Mouse (Mus musculus) midbrain, embryonic 12.5 days (tissue): ENCODE results near the gene Hyal2. TPM values are rescaled to one million over a fixed set of nuclear protein-coding genes. Genes with fewer than 3 reads are reported as not detected.
A peak's percentile ranks its signal among the peaks of the same experiment; 100 is the strongest.

Experiments
- ATAC-seq: fragments of 200-750 bp; cut with Nextera tagmentation; 2 replicates; pipeline ENCODE4 v1.8.0; 2017; ENCODE audit warnings: low read depth, moderate TSS enrichment, moderate library complexity; ENCODE audit not compliant: low FRiP score
- H3K27ac ChIP-seq: fragments of 300-500 bp; sonication (generic); replicated peaks from 2 replicates; pipeline ENCODE4 v1.5.1; 2016; ENCODE audit warnings: mild to moderate bottlenecking
- H3K27me3 ChIP-seq: fragments of 300-500 bp; sonication (generic); 2 replicates; pipeline ENCODE4 v1.6.1; 2016; ENCODE audit warnings: mild to moderate bottlenecking
- H3K36me3 ChIP-seq: fragments of 300-500 bp; sonication (generic); 2 replicates; pipeline ENCODE4 v1.6.1; 2016
- H3K4me1 ChIP-seq: fragments of 300-500 bp; sonication (generic); 2 replicates; pipeline ENCODE4 v1.6.1; 2016
- H3K4me2 ChIP-seq: fragments of 300-500 bp; sonication (generic); replicated peaks from 2 replicates; pipeline ENCODE4 v1.6.1; 2016; ENCODE audit warnings: mild to moderate bottlenecking, moderate library complexity
- H3K4me3 ChIP-seq: fragments of 300-500 bp; sonication (generic); 2 replicates; pipeline ENCODE4 v1.5.1; 2016; ENCODE audit warnings: mild to moderate bottlenecking
- H3K9ac ChIP-seq: fragments of 300-500 bp; sonication (generic); replicated peaks from 2 replicates; pipeline ENCODE4 v1.6.1; 2016; ENCODE audit warnings: mild to moderate bottlenecking, moderate library complexity
- H3K9me3 ChIP-seq: fragments of 300-500 bp; sonication (generic); 2 replicates; pipeline ENCODE4 v1.6.1; 2016; ENCODE audit warnings: mild to moderate bottlenecking
- WGBS: fragments of 180-500 bp; shearing (Covaris S2); methylation state at CpG from one replicate; pipeline ENCODE4 v1.1.7; 2016; 5-methylcytosine and 5-hydroxymethylcytosine counted together
- polyA plus RNA-seq: library from polyadenylated mRNA; unstranded; fragments of >200 nt; fragmentation: Nextera tagmentation; extraction: Ambion mirVana; gene quantifications from 2 replicates; pipeline ENCODE4 v1.2.1, GENCODE M21; 2016

The Hyal2 gene
- 112 and 116 TPM in 2 replicates for polyA plus RNA-seq

- Histone ChIP-seq H3K36me3 (peaks cover 40% of the 10 kb centered on the region), H3K27me3 (no peaks in the 10 kb centered on the region), H3K27ac (peak within 1 kb of the TSS; percentile 87), H3K4me1 (peaks cover 53% of the 10 kb centered on the region), H3K9ac (peak within 1 kb of the TSS; percentile 91), H3K4me2 (peak within 1 kb of the TSS; percentile 95), H3K9me3 (no peaks in the 10 kb centered on the region), H3K4me3 (peak within 1 kb of the TSS; percentile 92)
- no peak for ATAC-seq
- 5% methylated on average over 18 of the region's 18 CpGs for whole genome bisulfite sequencing
Measured at GRCm38 (mm10) chr9:107567702-107568319, at the start of gene Hyal2. Hyal2 (plus strand) TSS chr9:107567945.

- Histone ChIP-seq H3K9me3 (no peaks in the 10 kb centered on the region), H3K9ac (no peak overlapping the region), H3K27me3 (peaks cover 36% of the 10 kb centered on the region), H3K4me3 (no peak overlapping the region), H3K27ac (0 out of 2 replicates have a peak overlapping the region, but pooled peaks have one; percentile 49), H3K4me2 (no peak overlapping the region), H3K4me1 (peaks cover 24% of the 10 kb centered on the region), H3K36me3 (no peaks in the 10 kb centered on the region)
- WGBS: 39% methylated on average over 6 of the region's 6 CpGs
- ATAC-seq: no peak; the same call in 1 of the 2 replicates
Measured at GRCm38 (mm10) chr9:107520331-107520730, 47.4 kb upstream of the Hyal2 start.

- Histone ChIP-seq H3K9ac (0 out of 2 replicates have a peak overlapping the region, but pooled peaks have one; percentile 3), H3K27ac (peak overlapping the region; percentile 49; the same call in 1 of the 2 replicates), H3K4me2 (no peak overlapping the region), H3K4me3 (no peak overlapping the region), H3K4me1 (peaks cover 26% of the 10 kb centered on the region), H3K36me3 (no peaks in the 10 kb centered on the region), H3K27me3 (peaks cover 45% of the 10 kb centered on the region), H3K9me3 (no peaks in the 10 kb centered on the region)
- 70% methylated on average over 5 of the region's 5 CpGs for WGBS
- ATAC-seq: no peak
Measured at GRCm38 (mm10) chr9:107521190-107521589, 46.6 kb upstream of the Hyal2 start.

- Histone ChIP-seq H3K9me3 (no peaks in the 10 kb centered on the region), H3K4me3 (no peak overlapping the region), H3K36me3 (no peaks in the 10 kb centered on the region), H3K27me3 (peaks cover 51% of the 10 kb centered on the region), H3K9ac (peak overlapping the region; percentile 47), H3K4me1 (peaks cover 33% of the 10 kb centered on the region), H3K27ac (peak overlapping the region; percentile 42; the same call in 1 of the 2 replicates), H3K4me2 (peak overlapping the region; percentile 32)
- 24% methylated on average over 25 of the region's 25 CpGs for WGBS
- peak; percentile 39 for ATAC-seq
Measured at GRCm38 (mm10) chr9:107521711-107522399, 45.9 kb upstream of the Hyal2 start.

- Histone ChIP-seq H3K4me1 (peaks cover 38% of the 10 kb centered on the region), H3K36me3 (no peaks in the 10 kb centered on the region), H3K27ac (0 out of 2 replicates have a peak overlapping the region, but pooled peaks have one; percentile 42), H3K4me3 (no peak overlapping the region), H3K27me3 (peaks cover 56% of the 10 kb centered on the region), H3K9ac (peak overlapping the region; percentile 47; the same call in 1 of the 2 replicates), H3K9me3 (no peaks in the 10 kb centered on the region), H3K4me2 (0 out of 2 replicates have a peak overlapping the region, but pooled peaks have one; percentile 32)
- 49% methylated on average over 2 of the region's 2 CpGs for WGBS
- ATAC-seq: 0 out of 2 replicates have a peak, but pooled peaks have one; percentile 10
Measured at GRCm38 (mm10) chr9:107522400-107522711, 45.4 kb upstream of the Hyal2 start.

GRCm38 (mm10) chr9:107526198-107527026 is 41.3 kb upstream of the Hyal2 start:
- Histone ChIP-seq H3K4me3 (peak overlapping the region; percentile 38), H3K4me2 (peak overlapping the region; percentile 56), H3K4me1 (peaks cover 30% of the 10 kb centered on the region), H3K36me3 (no peaks in the 10 kb centered on the region), H3K27me3 (peaks cover 69% of the 10 kb centered on the region), H3K27ac (no peak overlapping the region), H3K9me3 (no peaks in the 10 kb centered on the region), H3K9ac (peak overlapping the region; percentile 15; the same call in 1 of the 2 replicates)
- 4% methylated on average over 44 of the region's 44 CpGs for WGBS
- ATAC-seq: peak; percentile 59

- Histone ChIP-seq H3K4me2 (peak within 1 kb of the TSS; percentile 100), H3K4me3 (peak within 1 kb of the TSS; percentile 92), H3K36me3 (peaks cover 14% of the 10 kb centered on the region), H3K4me1 (peaks cover 30% of the 10 kb centered on the region), H3K9me3 (no peaks in the 10 kb centered on the region), H3K27me3 (peaks cover 5% of the 10 kb centered on the region; the same call in 1 of the 2 replicates), H3K27ac (peak within 1 kb of the TSS; percentile 60), H3K9ac (peak within 1 kb of the TSS; percentile 93)
- ATAC-seq: peak; percentile 98
- WGBS: under 1% methylated on average over 46 of the region's 48 CpGs
Measured at GRCm38 (mm10) chr9:107533791-107534407, 33.8 kb upstream of the Hyal2 start, which contains the start of gene Tmem115. Tmem115 (plus strand) TSS chr9:107533945.

- H3K9ac ChIP-seq: peak overlapping the region; percentile 93
- ATAC-seq: peak; percentile 27; the same call in 1 of the 2 replicates
- WGBS: under 1% methylated on average over 40 of the region's 40 CpGs
- peaks cover 5% of the 10 kb centered on the region; the same call in 1 of the 2 replicates for H3K27me3 ChIP-seq
- peaks cover 21% of the 10 kb centered on the region for H3K36me3 ChIP-seq
- H3K4me1 ChIP-seq: peaks cover 30% of the 10 kb centered on the region
- H3K27ac ChIP-seq: peak overlapping the region; percentile 60; the same call in 1 of the 2 replicates
- H3K4me3 ChIP-seq: peak overlapping the region; percentile 92
- peak overlapping the region; percentile 100 for H3K4me2 ChIP-seq
- H3K9me3 ChIP-seq: no peaks in the 10 kb centered on the region
Measured at GRCm38 (mm10) chr9:107534408-107535202, 33.1 kb upstream of the Hyal2 start.

GRCm38 (mm10) chr9:107538231-107538630 is 29.5 kb upstream of the Hyal2 start:
- no peak overlapping the region for H3K4me3 ChIP-seq
- no peak overlapping the region for H3K4me2 ChIP-seq
- H3K36me3 ChIP-seq: peaks cover 29% of the 10 kb centered on the region
- no peak overlapping the region for H3K9ac ChIP-seq
- no peak overlapping the region for H3K27ac ChIP-seq
- ATAC-seq: no peak
- peaks cover 51% of the 10 kb centered on the region for H3K4me1 ChIP-seq
- WGBS: 92% methylated on average over 7 of the region's 7 CpGs
- no peaks in the 10 kb centered on the region for H3K9me3 ChIP-seq
- H3K27me3 ChIP-seq: no peaks in the 10 kb centered on the region

GRCm38 (mm10) chr9:107538711-107539110 is 29.0 kb upstream of the Hyal2 start:
- H3K4me3 ChIP-seq: no peak overlapping the region
- no peaks in the 10 kb centered on the region for H3K27me3 ChIP-seq
- H3K9me3 ChIP-seq: no peaks in the 10 kb centered on the region
- H3K27ac ChIP-seq: no peak overlapping the region
- no peak overlapping the region for H3K4me2 ChIP-seq
- WGBS: 93% methylated on average over 3 of the region's 3 CpGs
- peaks cover 52% of the 10 kb centered on the region for H3K4me1 ChIP-seq
- ATAC-seq: no peak
- H3K36me3 ChIP-seq: peaks cover 33% of the 10 kb centered on the region
- H3K9ac ChIP-seq: no peak overlapping the region
